ENCODE assay signal across 15 mouse cellular contexts in the genomic region with DNA sequence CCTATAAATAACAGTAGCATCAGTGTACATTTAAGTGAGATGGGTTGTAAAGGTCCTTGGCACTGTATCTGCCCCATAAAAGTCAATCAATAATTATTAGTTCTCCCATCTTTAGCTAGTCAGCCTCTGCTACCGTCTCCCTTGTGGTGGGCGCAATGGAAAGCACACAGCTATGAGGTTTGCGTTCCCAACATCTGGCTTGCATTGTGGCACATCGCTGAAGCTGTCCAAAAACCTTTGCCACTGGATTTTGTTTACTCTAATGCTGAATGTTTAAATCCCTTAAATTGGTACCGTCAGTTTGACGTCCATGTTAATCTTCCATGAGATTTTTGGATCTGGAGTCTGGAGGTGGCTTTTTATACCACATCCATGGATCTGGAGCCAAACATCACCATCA.
"Had no signal": no experiment of that assay in that cellular context is flagged by ENCODE, and none has a peak within 500 bp of the region (broad histone marks: within the 10 kb centered on the region; RNA-seq: fewer than 3 reads in every experiment).

No protein-coding gene starts in this region.

- H3K27ac ChIP-seq: lung, embryonic 15.5 days; midbrain, embryonic 13.5 days; midbrain, embryonic 15.5 days; neural tube, embryonic 12.5 days; stomach, embryonic 15.5 days; stomach, postnatal 0 days had no signal

- H3K36me3 ChIP-seq: lung, embryonic 15.5 days; midbrain, embryonic 13.5 days; midbrain, embryonic 15.5 days; neural tube, embryonic 12.5 days; stomach, embryonic 15.5 days had no signal

- H3K4me3 ChIP-seq: lung, embryonic 15.5 days; midbrain, embryonic 13.5 days; midbrain, embryonic 15.5 days; neural tube, embryonic 12.5 days; stomach, embryonic 15.5 days had no signal

- DNase-seq: liver, postnatal 0 days; lung, adult 2 months; lung, postnatal 10 days; lung, postnatal 4 days; right cerebral cortex, postnatal 14 days; thymus, adult 2 months; thymus, postnatal 25 days; thymus, postnatal 4 days had no signal

- H3K27me3 ChIP-seq: lung, embryonic 15.5 days; stomach, embryonic 15.5 days had no signal

- H3K9me3 ChIP-seq: lung, embryonic 15.5 days; midbrain, embryonic 13.5 days; midbrain, embryonic 15.5 days; neural tube, embryonic 12.5 days; stomach, embryonic 15.5 days had no signal

- H3K4me2 ChIP-seq: lung, embryonic 15.5 days; midbrain, embryonic 11.5 days; midbrain, embryonic 13.5 days; midbrain, embryonic 15.5 days; neural tube, embryonic 12.5 days; stomach, embryonic 15.5 days had no signal

- ATAC-seq: liver, postnatal 0 days; midbrain, embryonic 13.5 days; midbrain, embryonic 15.5 days had no signal

- H3K4me1 ChIP-seq: stomach, embryonic 15.5 days had no signal

- H3K9ac ChIP-seq: liver, postnatal 0 days; lung, embryonic 15.5 days; midbrain, embryonic 13.5 days; midbrain, embryonic 15.5 days; neural tube, embryonic 12.5 days; stomach, embryonic 15.5 days had no signal
